Mouse (Mus musculus): ENCODE data around the gene Idnk.
"Not testable (repeated sequence)": the region's sequence is repeated elsewhere in the genome, so short reads cannot be mapped to it uniquely, and the experiment has no call there.

Gene Idnk

GRCm38 (mm10) chr13:58146603-58147002 is 10.8 kb upstream of the Idnk start:
- not testable (repeated sequence) for DNase-seq (ENCODE audit: low spot score)

GRCm38 (mm10) chr13:58147760-58148159 is 9.7 kb upstream of the Idnk start:
- no peak for DNase-seq (ENCODE audit: low spot score)

- DNase-seq (ENCODE audit: low spot score): peak; percentile 72
These were observed 9.1 kb upstream of the Idnk start for GRCm38 (mm10) chr13:58148256-58148831.

GRCm38 (mm10) chr13:58149033-58149558 is 8.4 kb upstream of the Idnk start:
- no peak for DNase-seq (ENCODE audit: low spot score)

- DNase-seq (ENCODE audit: low spot score): no peak
These were observed 7.8 kb upstream of the Idnk start for GRCm38 (mm10) chr13:58149629-58150028.

- no peak for DNase-seq (ENCODE audit: low spot score)
These were observed 7.0 kb upstream of the Idnk start for GRCm38 (mm10) chr13:58150442-58150841.

DNA sequence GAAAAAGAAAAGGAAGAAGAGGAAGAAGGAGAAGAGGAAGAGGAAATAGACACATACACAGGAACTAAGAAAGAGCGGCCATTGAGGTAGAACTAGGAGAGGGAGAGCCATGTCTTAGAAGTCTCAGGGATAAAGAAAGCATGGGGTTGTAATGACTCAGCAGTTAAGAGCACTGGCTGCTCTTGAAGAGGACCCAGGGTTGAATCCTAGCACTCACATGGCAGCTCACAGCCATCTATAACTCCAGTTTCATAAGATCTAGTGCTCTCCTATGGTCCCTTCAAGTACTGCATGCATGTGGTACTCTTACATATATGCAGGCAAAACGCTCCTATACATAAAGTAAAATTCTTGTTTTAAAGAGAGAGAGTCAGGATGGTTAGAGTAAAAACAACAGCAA is 1.4 kb upstream of the Idnk start:
- no peak for DNase-seq (ENCODE audit: low spot score)

DNA sequence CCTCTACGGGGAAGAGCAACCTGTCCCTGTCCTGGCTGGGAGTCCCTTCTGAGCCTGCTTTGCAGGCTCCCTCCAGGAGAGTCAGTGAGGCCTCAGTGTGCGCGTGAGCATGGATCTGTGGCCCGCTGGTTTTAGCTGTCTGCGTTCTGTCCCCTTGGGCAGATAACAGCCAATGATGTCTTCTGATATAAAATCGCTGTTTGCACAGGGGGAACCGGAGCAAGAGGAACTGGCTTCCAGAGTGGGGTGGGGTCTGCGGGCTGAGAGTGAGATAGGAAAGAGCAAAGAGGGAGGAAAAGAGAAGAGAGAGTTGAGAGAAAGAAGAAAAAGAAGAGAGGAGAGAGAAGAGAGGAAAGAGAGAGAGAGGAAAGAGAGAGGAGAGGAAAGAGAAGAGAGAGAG is 413 bp upstream of the Idnk start:
- no peak for DNase-seq (ENCODE audit: low spot score)

- DNase-seq (ENCODE audit: low spot score): peak; percentile 81
These were observed 857 bp downstream of the Idnk start for GRCm38 (mm10) chr13:58158099-58158912.

DNA sequence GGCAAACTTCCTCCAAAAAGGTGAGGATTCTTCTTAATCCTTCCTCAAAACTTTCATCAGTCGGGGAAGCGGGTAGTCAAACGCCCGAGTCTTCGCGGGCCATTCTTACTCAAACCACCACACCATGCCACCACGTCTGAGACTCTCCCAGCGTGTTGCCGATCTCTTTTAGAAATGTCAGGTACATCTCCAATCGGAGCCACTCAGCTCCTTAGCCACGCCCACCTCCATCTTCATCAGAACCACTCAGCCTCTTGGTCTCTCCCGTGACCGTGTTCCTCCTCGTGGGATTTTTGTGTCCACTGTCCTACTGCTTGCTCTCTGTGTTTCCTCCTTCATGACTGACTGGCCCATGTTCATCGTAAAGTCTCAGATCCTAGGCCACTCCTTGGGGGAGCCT is 3.3 kb downstream of the Idnk start:
- DNase-seq (ENCODE audit: low spot score): peak; percentile 83

GRCm38 (mm10) chr13:58163343-58163742 is 5.9 kb downstream of the Idnk start:
- DNase-seq (ENCODE audit: low spot score): no peak

- no peak for DNase-seq (ENCODE audit: low spot score)
These were observed 10.7 kb downstream of the Idnk start for GRCm38 (mm10) chr13:58168119-58168518.

DNA sequence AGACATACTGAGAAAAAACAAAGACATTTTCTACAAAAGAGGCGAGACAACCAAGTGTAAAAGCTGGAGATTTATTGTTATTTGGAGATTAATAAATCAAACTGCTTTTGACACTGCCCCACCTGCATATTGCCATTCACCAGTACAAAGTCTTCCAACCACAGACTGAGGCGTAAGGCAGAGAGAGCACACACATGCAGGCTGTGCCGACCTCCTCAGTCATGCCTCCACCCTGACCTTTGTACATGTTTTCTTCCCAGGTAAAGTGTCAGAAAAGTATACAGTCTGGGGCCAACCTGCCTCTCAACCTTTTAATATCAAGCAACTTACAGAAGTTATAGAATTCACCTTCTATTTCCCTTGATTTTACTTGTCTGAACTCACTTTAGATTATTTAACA is 18.7 kb downstream of the Idnk start:
- DNase-seq (ENCODE audit: low spot score): no peak

- DNase-seq (ENCODE audit: low spot score): peak; percentile 100
These were observed 20.2 kb downstream of the Idnk start for GRCm38 (mm10) chr13:58177511-58178208.

- no peak for DNase-seq (ENCODE audit: low spot score)
These were observed 24.4 kb downstream of the Idnk start for GRCm38 (mm10) chr13:58181607-58182551.

- no peak for DNase-seq (ENCODE audit: low spot score)
These were observed 26.7 kb downstream of the Idnk start for GRCm38 (mm10) chr13:58184111-58184510.

GRCm38 (mm10) chr13:58186281-58186680 is 28.8 kb downstream of the Idnk start:
- DNase-seq (ENCODE audit: low spot score): no peak

GRCm38 (mm10) chr13:58187751-58188150 is 30.3 kb downstream of the Idnk start:
- no peak for DNase-seq (ENCODE audit: low spot score)

- DNase-seq (ENCODE audit: low spot score): peak; percentile 71
These were observed 31.0 kb downstream of the Idnk start for GRCm38 (mm10) chr13:58188412-58188811.

GRCm38 (mm10) chr13:58189473-58189872 is 32.0 kb downstream of the Idnk start:
- no peak for DNase-seq (ENCODE audit: low spot score)

GRCm38 (mm10) chr13:58191516-58191915 is 34.1 kb downstream of the Idnk start:
- DNase-seq (ENCODE audit: low spot score): no peak

DNA sequence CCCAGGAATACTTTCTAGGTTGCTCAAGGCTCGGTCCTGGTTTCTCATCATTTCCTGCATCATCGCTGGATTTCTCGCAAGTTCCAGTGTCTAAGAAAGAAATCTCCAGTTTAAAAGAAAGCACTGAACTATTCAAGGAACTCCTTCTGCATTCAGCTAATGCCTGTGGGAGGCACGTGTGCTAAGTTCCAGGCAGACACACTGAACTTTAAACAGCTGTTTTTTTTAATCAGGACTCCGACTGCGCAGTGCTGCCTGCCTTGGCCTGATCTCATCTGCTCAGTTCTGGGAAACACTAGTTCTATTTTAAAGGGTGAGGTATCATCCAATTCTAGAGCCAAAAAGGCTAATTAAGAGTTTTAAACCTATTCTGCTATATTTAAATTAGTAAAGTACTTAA is 34.7 kb downstream of the Idnk start:
- DNase-seq (ENCODE audit: low spot score): no peak

Data from testis, postnatal 14 days (tissue).